Mouse (Mus musculus) cerebellum, adult 2 months (tissue): ENCODE measurements around the gene Fkbp5. TPM values are rescaled to one million over a fixed set of nuclear protein-coding genes. Genes with fewer than 3 reads are reported as not detected.

ENCODE experiments used
- DNase-seq, 2 experiments: peaks; one replicate each; pipeline ENCODE4 v3.0.0; 2021
- H3K27ac ChIP-seq: fragments of 200-500 bp; 2 replicates; pipeline ENCODE4 v1.5.1; 2012; ENCODE audit warnings: low read length, control low read depth, inconsistent platforms; ENCODE audit not compliant: insufficient read depth
- H3K27me3 ChIP-seq: fragments of 200-500 bp; 2 replicates; pipeline ENCODE4 v1.6.1; 2012; ENCODE audit warnings: inconsistent platforms, mild to moderate bottlenecking, low read length, moderate library complexity; ENCODE audit not compliant: control insufficient read depth, insufficient read depth
- H3K4me1 ChIP-seq: fragments of 200-500 bp; 2 replicates; pipeline ENCODE4 v1.6.1; 2011; ENCODE audit warnings: low read length; ENCODE audit not compliant: control insufficient read depth, insufficient read depth
- H3K4me3 ChIP-seq: fragments of 200-500 bp; replicated peaks from 2 replicates; pipeline ENCODE3; 2011; ENCODE audit warnings: mild to moderate bottlenecking, low read depth, low read length, control low read depth; ENCODE audit not compliant: insufficient read depth
- CTCF ChIP-seq: fragments of 200-500 bp; IDR thresholded peaks from 2 replicates; pipeline ENCODE4 v1.5.1; 2011; ENCODE audit warnings: low read depth, mild to moderate bottlenecking, control low read depth, low read length, moderate library complexity, borderline replicate concordance; ENCODE audit not compliant: insufficient read depth
- POLR2A ChIP-seq: fragments of 200-500 bp; IDR thresholded peaks from 2 replicates; pipeline ENCODE4 v1.6.1; 2011; ENCODE audit warnings: low read length, control low read depth, borderline replicate concordance; ENCODE audit not compliant: insufficient read depth
- WGBS: fragments of 180-500 bp; shearing (Covaris S2); methylation state at CpG from one replicate; pipeline ENCODE4 v1.1.7; 2018; 5-methylcytosine and 5-hydroxymethylcytosine counted together
- polyA plus RNA-seq: library from polyadenylated mRNA; depleted of rRNA; stranded (reverse); fragments of >200 nt; gene quantifications from 2 replicates; pipeline ENCODE4 v1.2.3, GENCODE M21; 2012

Gene Fkbp5
- polyA plus RNA-seq, 1 experiment: 8.6 TPM

GRCm38 (mm10) chr17:28452889-28453288 is 64.4 kb downstream of the Fkbp5 start:
- Histone ChIP-seq H3K4me1 (no peaks in the 10 kb centered on the region), H3K27ac (no peak overlapping the region), H3K4me3 (no peak overlapping the region), H3K27me3 (no peaks in the 10 kb centered on the region)
- TF ChIP-seq POLR2A (no peak), CTCF (no peak)
- DNase-seq: no peak
- WGBS: 81% methylated on average over 6 of the region's 6 CpGs

DNA sequence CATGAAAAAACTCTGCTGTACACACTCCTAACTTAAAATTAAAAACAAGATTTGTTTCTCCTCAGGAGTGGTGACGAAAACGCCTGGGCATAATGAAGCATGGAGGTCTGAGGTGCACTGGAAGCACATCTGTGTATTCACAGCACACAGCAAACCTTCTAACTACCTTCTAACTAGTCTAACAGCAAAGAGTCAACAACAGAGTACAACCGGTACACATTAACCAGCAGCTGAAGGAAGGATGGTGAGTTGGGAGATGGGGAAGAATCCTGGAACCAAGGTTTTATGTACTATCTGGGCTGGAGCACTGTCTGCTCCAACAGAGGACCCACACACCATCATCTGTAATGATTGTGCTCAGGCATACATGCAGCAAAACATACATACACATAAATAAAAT is 65.4 kb downstream of the Fkbp5 start:
- TF ChIP-seq CTCF: no peak
- no peak for TF ChIP-seq POLR2A

GRCm38 (mm10) chr17:28451487-28451886 is 65.8 kb downstream of the Fkbp5 start:
- Histone ChIP-seq H3K4me3 (no peak overlapping the region), H3K4me1 (no peaks in the 10 kb centered on the region), H3K27ac (no peak overlapping the region), H3K27me3 (no peaks in the 10 kb centered on the region)
- TF ChIP-seq CTCF (no peak), POLR2A (no peak)
- no peak for DNase-seq
- 94% methylated on average over 5 of the region's 5 CpGs for WGBS

More for the DNA sequence above, 65.4 kb downstream of the Fkbp5 start:
- Histone ChIP-seq H3K27me3 (no peaks in the 10 kb centered on the region), H3K4me3 (no peak overlapping the region), H3K4me1 (no peaks in the 10 kb centered on the region), H3K27ac (no peak overlapping the region)
- no peak for DNase-seq
- 93% methylated on average over 3 of the region's 3 CpGs for WGBS

- H3K4me3 ChIP-seq: no peak overlapping the region
- 78% methylated on average over 6 of the region's 6 CpGs for WGBS
- no peaks in the 10 kb centered on the region for H3K4me1 ChIP-seq
- H3K27me3 ChIP-seq: no peaks in the 10 kb centered on the region
- DNase-seq: no peak
- H3K27ac ChIP-seq: no peak overlapping the region
- TF ChIP-seq CTCF: no peak
- no peak for TF ChIP-seq POLR2A
Observed at GRCm38 (mm10) chr17:28448225-28448624, 69.1 kb downstream of the Fkbp5 start.

DNA sequence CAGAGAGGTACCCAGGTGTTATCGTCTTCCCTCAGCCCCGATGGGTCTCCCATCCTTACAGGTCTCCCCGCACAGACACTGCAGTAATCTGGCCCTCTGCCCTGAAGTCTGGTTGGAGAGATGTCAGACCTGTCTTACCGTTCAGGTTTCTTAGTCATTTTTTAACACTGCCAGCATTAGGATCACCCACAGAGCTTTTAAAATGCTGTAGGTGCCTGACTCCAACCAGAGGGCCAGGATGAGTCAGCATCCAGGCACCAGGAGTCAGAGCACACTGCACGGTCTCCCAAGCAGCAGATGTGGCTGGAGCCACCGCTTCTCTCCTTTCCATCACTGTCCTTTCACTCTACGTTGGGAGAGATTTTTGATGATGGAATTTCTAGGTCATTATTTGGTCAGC is 69.5 kb downstream of the Fkbp5 start:
- Histone ChIP-seq H3K4me1 (no peaks in the 10 kb centered on the region), H3K27me3 (no peaks in the 10 kb centered on the region)
- WGBS: 47% methylated on average over 7 of the region's 7 CpGs

GRCm38 (mm10) chr17:28446820-28447168 is 70.5 kb downstream of the Fkbp5 start:
- 65% methylated on average over 5 of the region's 5 CpGs for WGBS
- Histone ChIP-seq H3K27me3 (no peaks in the 10 kb centered on the region), H3K27ac (no peak overlapping the region), H3K4me1 (no peaks in the 10 kb centered on the region), H3K4me3 (no peak overlapping the region)
- no peak for DNase-seq
- TF ChIP-seq POLR2A (no peak), CTCF (no peak)

More for the DNA sequence above, 69.5 kb downstream of the Fkbp5 start:
- no peak for DNase-seq
- no peak for TF ChIP-seq POLR2A
- no peak for TF ChIP-seq CTCF
- no peak overlapping the region for H3K4me3 ChIP-seq
- H3K27ac ChIP-seq: no peak overlapping the region

GRCm38 (mm10) chr17:28445886-28446819 is 71.2 kb downstream of the Fkbp5 start:
- Histone ChIP-seq H3K4me3 (no peak overlapping the region), H3K27ac (no peak overlapping the region), H3K4me1 (no peaks in the 10 kb centered on the region), H3K27me3 (no peaks in the 10 kb centered on the region)
- no peak for DNase-seq
- TF ChIP-seq POLR2A (no peak), CTCF (no peak)
- 74% methylated on average over 12 of the region's 12 CpGs for WGBS

DNA sequence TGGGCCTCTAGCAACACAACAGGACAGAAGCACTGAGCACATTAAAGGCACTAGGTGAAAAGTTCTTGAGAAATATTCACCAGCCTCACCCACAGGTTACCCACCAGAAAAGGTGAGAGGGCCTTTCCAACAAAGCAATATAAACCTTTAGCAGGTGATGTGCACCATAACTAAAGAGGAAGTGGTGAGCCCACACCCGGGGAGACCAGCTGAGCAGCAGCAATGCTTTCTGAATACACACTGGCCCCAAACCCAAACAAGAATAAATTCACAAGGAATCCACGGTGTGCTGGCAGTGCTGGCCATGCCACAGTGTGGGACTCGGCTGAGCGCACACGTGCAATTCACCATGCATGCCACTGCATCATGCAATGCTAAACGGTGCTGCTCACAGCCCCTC is 74.7 kb downstream of the Fkbp5 start:
- no peak for DNase-seq
- H3K4me3 ChIP-seq: no peak overlapping the region
- H3K4me1 ChIP-seq: no peaks in the 10 kb centered on the region
- no peaks in the 10 kb centered on the region for H3K27me3 ChIP-seq
- 41% methylated on average over 6 of the region's 6 CpGs for WGBS
- no peak for TF ChIP-seq POLR2A
- H3K27ac ChIP-seq: no peak overlapping the region
